Mouse (Mus musculus): ENCODE measurements around the gene Usp7.

Usp7 gene

GRCm38 (mm10) chr16:8791949-8792557 lies at the start of gene Usp7:
Gene Usp7 (minus strand): TSS chr16:8792308.
- no peak for DNase-seq (ENCODE audit: low spot score in 2 of 2)

GRCm38 (mm10) chr16:8840557-8840956 lies 48.4 kb upstream of the Usp7 start:
- no peak for DNase-seq (ENCODE audit: low spot score in 2 of 2)

- DNase-seq (ENCODE audit: low spot score in 2 of 2) = no peak
Observed at GRCm38 (mm10) chr16:8838921-8839320, 46.8 kb upstream of the Usp7 start.

DNA sequence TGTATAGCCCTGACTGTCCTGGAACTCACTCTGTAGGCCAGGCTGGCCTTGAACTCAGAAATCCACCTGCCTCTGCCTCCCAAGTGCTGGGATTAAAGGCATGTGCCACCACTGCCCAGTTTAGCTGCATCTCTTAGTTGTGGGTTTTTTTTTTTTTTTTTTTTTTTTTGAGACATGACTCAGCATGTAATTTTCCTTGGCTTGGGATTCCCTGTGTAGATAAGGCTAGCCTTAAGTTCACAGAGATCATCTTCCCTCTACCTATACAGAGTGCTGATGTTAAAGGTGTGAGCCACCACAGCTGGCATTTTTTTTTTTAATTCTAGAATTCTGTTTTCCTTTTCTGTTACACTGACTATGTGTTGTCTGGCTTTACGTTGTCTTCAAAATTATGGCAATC lies 45.5 kb upstream of the Usp7 start:
- DNase-seq (ENCODE audit: low spot score in 2 of 2) = no peak

- DNase-seq (ENCODE audit: low spot score in 2 of 2) = no peak
Observed at GRCm38 (mm10) chr16:8836876-8837275, 44.8 kb upstream of the Usp7 start.

- no peak for DNase-seq (ENCODE audit: low spot score in 2 of 2)
Observed at GRCm38 (mm10) chr16:8831241-8831640, 39.1 kb upstream of the Usp7 start.

DNA sequence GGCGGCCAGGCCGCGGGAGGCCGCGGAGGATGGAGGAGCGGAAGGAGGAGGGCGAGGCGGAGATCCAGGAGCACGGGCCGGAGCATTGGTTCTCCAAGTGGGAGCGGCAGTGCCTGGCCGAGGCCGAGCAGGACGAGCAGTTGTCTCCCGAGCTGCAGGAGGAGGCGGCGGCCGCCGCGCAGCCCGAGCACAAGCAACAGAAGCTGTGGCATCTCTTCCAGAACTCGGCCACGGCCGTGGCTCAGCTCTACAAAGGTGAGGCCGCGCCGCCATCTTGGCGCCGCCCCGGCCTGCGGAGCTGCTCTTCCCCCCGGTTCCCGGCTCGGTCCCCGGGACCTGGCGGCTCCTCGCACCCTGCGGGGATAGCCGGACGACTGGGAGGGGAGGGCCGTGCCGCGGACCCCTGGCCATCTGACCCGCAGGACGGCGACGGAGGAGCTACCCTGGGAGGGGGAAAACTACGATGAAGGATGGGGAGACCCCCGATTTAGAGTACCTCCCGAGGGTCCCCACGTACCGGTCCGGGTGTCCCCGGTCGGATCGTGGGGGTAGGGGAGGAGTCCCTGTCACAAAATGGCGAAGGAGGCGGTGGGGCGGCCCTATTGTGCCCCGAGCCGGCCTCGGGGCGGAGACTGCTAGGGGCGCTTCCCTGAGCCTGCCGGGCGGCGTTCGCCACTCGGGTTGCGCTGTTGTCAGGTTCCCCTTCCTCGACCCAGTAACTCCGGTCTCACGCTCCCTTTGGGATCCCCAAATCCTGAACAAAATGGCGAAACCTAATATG lies 38.5 kb upstream of the Usp7 start:
- peak; percentile 50 to 57 for DNase-seq (ENCODE audit: low spot score in 2 of 2)

- DNase-seq (ENCODE audit: low spot score in 2 of 2) = peak; percentile 95 to 97
Observed at GRCm38 (mm10) chr16:8829564-8830359, 37.7 kb upstream of the Usp7 start, which contains the start of gene 1810013L24Rik. Gene 1810013L24Rik (plus strand): TSS chr16:8830100.

GRCm38 (mm10) chr16:8828636-8829563 lies 36.8 kb upstream of the Usp7 start:
- DNase-seq (ENCODE audit: low spot score in 2 of 2) = no peak

DNA sequence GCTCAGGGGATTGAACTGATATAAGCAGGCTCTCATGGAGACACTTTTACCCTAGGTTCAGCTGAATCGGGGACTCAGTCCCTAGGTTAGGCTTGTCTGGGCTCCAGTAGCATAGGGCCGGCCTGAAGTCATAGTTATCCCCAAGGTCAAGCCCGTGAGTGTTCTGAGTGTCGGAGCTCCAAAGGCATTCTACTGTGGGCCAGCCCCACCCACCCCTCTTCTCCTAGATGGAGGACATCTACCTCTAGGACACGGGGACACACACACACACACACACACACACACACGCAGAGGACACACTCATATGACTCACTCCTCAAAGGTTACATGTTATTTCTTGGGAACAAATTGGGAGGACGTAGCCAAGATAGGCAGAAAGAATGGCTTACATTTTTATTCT lies 35.3 kb upstream of the Usp7 start:
- no peak for DNase-seq (ENCODE audit: low spot score in 2 of 2)

DNA sequence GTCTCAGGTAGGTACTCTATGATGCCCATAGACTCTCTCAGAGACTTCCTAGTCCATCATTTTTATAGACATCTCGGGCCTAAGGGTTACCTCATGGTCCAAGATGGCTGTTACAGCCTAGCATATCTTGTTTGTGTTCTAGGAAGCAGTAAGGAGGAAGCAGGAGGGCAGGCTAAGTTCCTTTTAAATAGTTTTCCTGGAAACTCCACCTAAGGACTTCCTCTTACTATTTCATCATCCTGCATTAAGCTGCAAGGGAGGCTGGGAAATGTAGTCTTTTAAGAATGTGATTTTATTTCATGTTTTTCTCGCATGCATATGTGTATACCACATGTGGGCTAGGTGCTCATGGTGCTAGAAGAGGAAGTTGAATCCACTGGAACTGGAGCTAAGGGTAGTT lies 31.6 kb upstream of the Usp7 start:
- DNase-seq (ENCODE audit: low spot score in 2 of 2) = no peak

- DNase-seq (ENCODE audit: low spot score in 2 of 2) = no peak
Observed at GRCm38 (mm10) chr16:8822586-8822985, 30.5 kb upstream of the Usp7 start.

- peak; percentile 59 to 62 for DNase-seq (ENCODE audit: low spot score in 2 of 2)
Observed at GRCm38 (mm10) chr16:8821429-8821828, 29.3 kb upstream of the Usp7 start.

DNA sequence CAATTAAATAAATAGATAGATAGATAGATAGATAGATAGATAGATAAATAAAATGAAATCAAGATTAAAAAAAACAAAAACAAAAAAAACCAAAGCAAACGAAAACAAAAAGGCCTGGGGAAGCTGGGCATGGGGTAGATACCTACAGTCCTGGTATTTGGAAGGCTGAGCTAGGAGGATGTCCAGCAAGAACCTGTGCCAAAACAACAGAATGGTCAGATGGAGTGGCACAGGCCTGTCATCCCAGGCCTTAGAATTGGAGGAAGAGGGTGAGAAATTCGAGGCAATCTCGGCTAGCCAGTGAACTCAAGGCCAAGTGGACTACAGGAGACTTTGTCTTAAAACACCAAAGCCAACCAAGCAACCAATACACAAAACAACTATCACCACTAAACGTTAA lies 25.8 kb upstream of the Usp7 start:
- no peak for DNase-seq (ENCODE audit: low spot score in 2 of 2)

- DNase-seq (ENCODE audit: low spot score in 2 of 2) = peak; percentile 60 to 64
Observed at GRCm38 (mm10) chr16:8810399-8811127, 18.5 kb upstream of the Usp7 start.

DNA sequence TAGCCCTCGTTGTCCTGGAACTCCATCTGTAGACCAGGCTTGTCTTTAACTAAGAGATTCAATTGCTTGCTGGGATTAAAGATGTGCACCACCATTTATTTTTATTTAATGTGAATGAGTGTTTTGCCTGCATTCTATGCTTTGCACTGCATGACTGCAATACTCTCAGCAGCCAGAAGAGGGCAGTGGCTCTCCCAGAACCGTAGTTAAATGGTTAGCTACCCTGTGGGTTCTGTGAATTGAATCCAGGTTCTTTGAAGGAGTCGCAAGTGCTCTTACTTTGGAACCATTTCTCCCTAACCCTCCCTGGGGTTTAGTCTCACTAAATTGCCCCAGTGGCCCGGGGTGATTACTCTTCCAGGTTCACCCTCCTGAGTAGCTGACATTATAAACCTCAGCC lies 14.6 kb upstream of the Usp7 start:
- no peak for DNase-seq (ENCODE audit: low spot score in 2 of 2)

DNA sequence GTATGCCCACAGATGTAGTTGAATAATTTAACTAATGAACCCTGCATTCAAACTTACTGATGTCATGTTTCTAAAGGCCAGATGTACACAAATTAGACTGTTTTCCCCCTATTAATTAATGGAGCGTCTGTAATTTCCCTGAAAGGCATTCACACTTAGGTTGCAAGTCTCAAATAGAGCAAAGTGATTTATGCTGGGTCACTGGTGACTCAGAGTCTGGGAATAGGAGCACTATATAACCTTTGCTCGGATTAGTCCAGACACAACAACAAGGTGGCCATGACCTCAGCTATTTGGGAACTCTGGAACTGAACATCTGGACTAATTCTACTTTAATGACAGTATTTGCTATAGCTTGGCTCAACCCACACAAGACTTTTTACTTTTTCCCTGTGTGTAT lies 3.8 kb upstream of the Usp7 start:
- no peak for DNase-seq (ENCODE audit: low spot score in 2 of 2)

GRCm38 (mm10) chr16:8794952-8795351 lies 2.8 kb upstream of the Usp7 start:
- DNase-seq (ENCODE audit: low spot score in 2 of 2) = no peak

GRCm38 (mm10) chr16:8790886-8791285 lies 1.2 kb downstream of the Usp7 start:
- no peak for DNase-seq (ENCODE audit: low spot score in 2 of 2)

GRCm38 (mm10) chr16:8784753-8785152 lies 7.4 kb downstream of the Usp7 start:
- no peak for DNase-seq (ENCODE audit: low spot score in 2 of 2)

Data from right cerebral cortex, adult 2 months (tissue).